Mouse (Mus musculus) MEL (cell line): Measurements from ENCODE around the gene Yes1.

ENCODE experiments used
- CHD2 ChIP-seq: IDR thresholded peaks from 2 replicates; pipeline ENCODE4 v1.6.1; 2011; ENCODE audit warnings: low read length, improper control_type of control experiment
- CTCF ChIP-seq, 3 experiments: IDR thresholded peaks in 2 of 3; conservative IDR thresholded peaks in 1 of 3; 2 replicates each; pipeline ENCODE4 v1.5.1; 2011 to 2012; ENCODE audit warnings: low read length in 3 of 3, low read depth in 2 of 3, mild to moderate bottlenecking in 2 of 3, improper control_type of control experiment in 1 of 3, inconsistent platforms in 1 of 3, mixed read lengths in 1 of 3, moderate library complexity in 1 of 3; ENCODE audit not compliant: control insufficient read depth in 1 of 3, insufficient read depth in 1 of 3, poor library complexity in 1 of 3, severe bottlenecking in 1 of 3
- EP300 ChIP-seq, 2 experiments: IDR thresholded peaks; 2 replicates each; pipeline ENCODE4 v1.6.1; 2011; ENCODE audit warnings: improper control_type of control experiment in 2 of 2, low read length in 2 of 2, low read depth in 1 of 2, mild to moderate bottlenecking in 1 of 2
- GATA1 ChIP-seq: IDR thresholded peaks from 2 replicates; pipeline ENCODE4 v1.6.1; 2011; ENCODE audit warnings: low read depth, low read length, improper control_type of control experiment
- MAX ChIP-seq: IDR thresholded peaks from 2 replicates; pipeline ENCODE4 v1.6.1; 2011; ENCODE audit warnings: low read length, improper control_type of control experiment
- MXI1 ChIP-seq: IDR thresholded peaks from 2 replicates; pipeline ENCODE4 v1.6.1; 2011; ENCODE audit warnings: mild to moderate bottlenecking, low read depth, low read length, improper control_type of control experiment
- NELFE ChIP-seq: IDR thresholded peaks from 2 replicates; pipeline ENCODE4 v1.6.1; 2011; ENCODE audit warnings: low read depth, low read length, improper control_type of control experiment
- POLR2A ChIP-seq, 2 experiments: IDR thresholded peaks; 2 replicates each; pipeline ENCODE4 v1.6.1; 2011 to 2012; ENCODE audit warnings: low read length in 2 of 2, mild to moderate bottlenecking in 2 of 2, control low read depth in 1 of 2, improper control_type of control experiment in 1 of 2, low read depth in 1 of 2, moderate library complexity in 1 of 2; ENCODE audit not compliant: control insufficient read depth in 1 of 2, insufficient read depth in 1 of 2, poor library complexity in 1 of 2
- UBTF ChIP-seq: IDR thresholded peaks from 2 replicates; pipeline ENCODE4 v1.6.1; 2012; ENCODE audit warnings: low read depth, mild to moderate bottlenecking, inconsistent platforms, low read length, improper control_type of control experiment, moderate library complexity, borderline replicate concordance; ENCODE audit not compliant: insufficient read depth
- ZMIZ1 ChIP-seq: IDR thresholded peaks from 2 replicates; pipeline ENCODE4 v1.6.1; 2012; ENCODE audit warnings: low read depth, mild to moderate bottlenecking, inconsistent platforms, low read length, improper control_type of control experiment, moderate library complexity
- ZNF384 ChIP-seq: IDR thresholded peaks from 2 replicates; pipeline ENCODE4 v1.6.1; 2012; ENCODE audit warnings: low read depth, mild to moderate bottlenecking, inconsistent platforms, low read length, improper control_type of control experiment

- TF ChIP-seq GATA1, result no peak
- TF ChIP-seq POLR2A (IDR thresholded peaks at IDR 0.05; ENCODE audit: control insufficient read depth in 1 of 2, insufficient read depth in 1 of 2, low read depth in 1 of 2, low read length in 2 of 2, poor library complexity in 1 of 2), result no peak
- TF ChIP-seq ZNF384, result no peak
- TF ChIP-seq CHD2, result no peak
- TF ChIP-seq MAX, result no peak
- no peak for TF ChIP-seq EP300 (IDR thresholded peaks at IDR 0.05; ENCODE audit: low read depth in 1 of 2, low read length in 2 of 2)
- TF ChIP-seq ZMIZ1, result no peak
- TF ChIP-seq CTCF (IDR thresholded peaks at IDR 0.05 in 2 of 3, conservative IDR thresholded peaks at IDR 0.05 in 1 of 3; ENCODE audit: control insufficient read depth in 1 of 3, insufficient read depth in 1 of 3, low read depth in 2 of 3, low read length in 3 of 3, poor library complexity in 1 of 3, severe bottlenecking in 1 of 3), result no peak
- TF ChIP-seq NELFE, result no peak
- TF ChIP-seq MXI1, result no peak
- TF ChIP-seq UBTF, result no peak
These were observed 110.3 kb downstream of the Yes1 start for GRCm38 (mm10) chr5:32721316-32721715.
